Mouse (Mus musculus) thymus, postnatal 10 days (tissue): ENCODE results near the gene Tas2r118.

Experiments
- DNase-seq, 2 experiments: peaks; one replicate each; pipeline ENCODE4 v3.0.0; 2021; ENCODE audit warnings: low spot score in 2 of 2

The Tas2r118 gene

DNA sequence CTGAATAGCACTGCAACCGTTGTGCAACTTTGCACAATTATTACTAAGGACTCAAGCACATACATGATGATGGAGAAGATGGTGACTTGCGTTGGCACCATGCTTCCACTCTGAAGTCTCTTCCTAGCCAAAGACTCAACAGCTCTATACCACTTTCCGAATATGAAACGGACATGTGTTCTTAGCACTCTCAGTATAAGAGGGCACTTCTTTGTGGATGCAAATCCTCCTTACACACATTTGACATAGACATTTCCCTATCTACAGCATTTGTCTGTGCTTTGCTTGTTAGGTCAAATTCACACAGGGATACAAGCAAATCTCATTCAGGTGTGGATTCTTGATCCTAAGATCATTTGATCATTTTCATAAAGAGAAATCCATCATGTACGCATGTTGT, at the start of gene Tas2r118:
TSS of gene Tas2r118 (minus strand) at position 101 of the 400 bp plus-strand sequence.
- no peak for DNase-seq

DNA sequence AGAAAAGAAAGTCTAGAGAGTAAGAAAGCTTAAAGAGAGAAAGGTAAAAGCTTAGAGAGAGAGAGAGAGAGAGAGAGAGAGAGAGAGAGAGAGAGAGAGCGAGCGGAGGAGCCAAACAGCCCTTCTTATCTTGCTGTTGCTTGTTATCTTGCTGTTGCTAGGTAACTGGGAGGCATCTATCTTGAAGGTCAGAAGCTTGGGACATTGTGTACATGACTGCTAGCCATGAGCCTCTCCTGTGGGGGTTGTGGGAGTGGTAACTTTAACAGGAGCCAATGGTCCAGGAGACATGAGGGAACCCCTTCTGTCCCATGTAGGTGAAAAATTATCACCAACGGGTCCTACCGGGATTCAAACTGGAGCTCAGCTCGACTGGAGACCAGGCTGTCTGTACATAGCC, 48.5 kb upstream of the Tas2r118 start:
- no peak for DNase-seq

DNA sequence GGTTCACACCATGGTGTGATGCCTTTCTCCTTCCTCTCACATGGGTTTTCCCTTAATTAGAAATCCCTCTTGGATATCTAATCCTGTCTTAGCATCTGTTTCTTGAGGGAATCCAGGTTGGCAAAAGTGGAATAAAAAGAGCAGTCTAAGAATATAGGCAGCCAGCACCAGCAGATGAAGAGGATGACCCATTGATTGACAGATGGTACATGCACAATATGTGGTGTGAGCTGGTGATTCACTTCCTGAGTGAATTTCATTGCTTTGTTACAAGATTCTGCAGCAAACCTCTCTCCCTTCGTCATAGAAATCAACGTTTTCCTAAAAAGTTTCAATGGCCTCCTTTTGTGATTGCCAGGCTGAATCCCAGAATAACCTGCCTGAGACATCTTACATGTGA, 23.4 kb upstream of the Tas2r118 start:
- DNase-seq, result no peak

DNA sequence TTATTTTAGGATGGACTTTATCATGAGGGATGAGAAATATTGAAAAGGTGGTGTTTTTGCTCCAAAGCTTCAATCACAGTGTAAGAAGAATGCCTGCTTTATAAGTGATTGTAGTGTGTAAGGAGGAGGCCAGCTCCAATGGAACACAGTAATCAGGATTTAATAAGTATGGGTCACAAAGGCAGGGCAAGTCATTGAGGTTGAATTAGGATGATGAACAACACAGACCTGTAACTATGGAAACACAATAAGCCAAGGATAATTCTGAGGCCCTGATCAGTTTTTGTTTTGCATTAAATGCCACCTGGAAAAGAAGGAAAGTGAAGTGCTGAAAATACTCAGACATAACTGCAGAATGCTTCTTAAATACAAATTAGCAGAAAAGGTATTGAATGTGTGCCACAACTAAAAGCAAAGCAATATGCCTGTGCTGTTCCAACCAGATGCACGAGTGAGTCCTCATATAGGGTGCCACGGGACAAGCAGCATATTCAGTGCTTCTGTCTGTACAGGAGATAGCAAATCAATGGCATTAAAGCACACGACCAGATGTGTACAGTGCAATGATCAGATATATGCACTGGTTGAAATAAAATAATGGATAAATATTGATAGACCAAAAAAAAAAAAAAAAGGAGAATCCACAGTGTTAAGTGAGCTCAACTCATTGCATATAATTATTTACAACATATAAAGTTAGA, 21.0 kb upstream of the Tas2r118 start:
- DNase-seq, result no peak

DNA sequence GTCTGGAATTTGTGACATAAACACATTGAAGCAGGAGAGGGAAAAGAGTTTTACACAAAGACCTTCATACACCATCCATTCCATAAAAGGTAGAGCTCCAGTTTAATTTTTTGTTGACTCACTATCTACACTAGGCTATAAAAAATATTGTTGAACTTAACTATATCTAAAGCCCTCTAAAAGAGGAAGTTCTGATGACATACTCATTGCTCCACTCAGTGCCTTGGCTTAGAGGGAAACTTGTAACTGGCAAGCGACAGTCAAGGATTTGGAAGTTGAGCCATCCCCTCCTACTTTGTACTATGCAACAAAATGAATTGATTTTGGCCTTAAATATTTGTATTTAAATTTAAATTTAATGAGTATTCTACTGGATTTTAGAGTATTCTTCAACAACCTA, 16.4 kb upstream of the Tas2r118 start:
- no peak for DNase-seq

DNA sequence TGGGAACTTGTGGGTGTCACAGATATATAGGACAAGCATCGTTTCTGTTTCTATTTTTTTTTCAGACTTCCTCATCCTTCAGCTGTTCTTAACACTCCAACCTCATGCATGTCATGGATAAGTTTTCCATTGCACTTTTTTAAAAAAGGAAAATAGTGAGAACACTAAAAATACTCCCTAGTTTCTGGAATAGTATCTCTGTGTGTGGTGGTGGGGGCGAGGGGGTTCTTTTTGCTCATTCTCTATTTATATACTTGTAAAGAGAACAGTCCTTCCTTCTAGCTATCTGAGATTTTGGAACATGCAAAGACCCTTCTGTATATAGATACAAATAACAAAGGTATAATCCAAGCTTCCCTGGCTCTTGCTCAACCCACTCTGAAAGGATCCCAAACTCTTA, 2.9 kb downstream of the Tas2r118 start:
- DNase-seq, result no peak

DNA sequence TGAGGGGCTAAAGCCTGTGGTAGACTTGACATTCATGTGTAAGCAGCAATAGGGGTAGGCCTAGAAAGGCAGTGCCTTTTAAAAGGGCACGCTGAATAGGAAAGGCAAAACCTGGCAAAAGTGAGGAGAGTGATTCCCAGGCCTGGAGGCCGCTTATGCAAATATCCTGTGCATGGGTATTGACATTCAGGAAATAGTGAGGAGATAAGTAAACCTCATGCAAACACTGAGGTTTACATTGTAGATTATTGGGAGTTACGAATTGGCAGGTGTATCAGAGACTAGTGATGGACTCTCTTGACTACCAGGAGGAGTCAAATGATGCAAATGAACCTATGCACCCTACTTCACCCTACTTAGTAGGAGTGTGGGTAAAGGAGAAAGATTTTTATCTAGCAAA, 3.9 kb downstream of the Tas2r118 start:
- DNase-seq, result no peak

DNA sequence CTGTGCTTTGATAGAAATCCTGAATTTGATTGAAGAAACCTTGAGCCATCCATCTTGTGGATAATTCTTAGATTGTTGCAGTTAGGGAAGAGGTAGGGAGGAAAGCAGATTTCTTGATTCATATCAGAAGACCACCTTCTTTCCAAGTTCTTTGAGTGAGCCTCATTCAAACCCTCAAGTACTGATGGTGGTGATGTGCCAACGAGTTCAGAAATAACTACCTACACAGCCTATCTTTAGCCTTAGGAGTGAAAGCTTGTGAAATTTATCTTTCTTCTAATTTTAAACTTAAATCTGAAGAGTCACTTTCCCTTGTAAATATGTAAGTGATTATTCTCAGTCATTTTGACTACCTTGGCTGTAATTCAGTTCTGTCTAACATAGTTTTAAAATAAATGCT, 6.1 kb downstream of the Tas2r118 start:
- no peak for DNase-seq

DNA sequence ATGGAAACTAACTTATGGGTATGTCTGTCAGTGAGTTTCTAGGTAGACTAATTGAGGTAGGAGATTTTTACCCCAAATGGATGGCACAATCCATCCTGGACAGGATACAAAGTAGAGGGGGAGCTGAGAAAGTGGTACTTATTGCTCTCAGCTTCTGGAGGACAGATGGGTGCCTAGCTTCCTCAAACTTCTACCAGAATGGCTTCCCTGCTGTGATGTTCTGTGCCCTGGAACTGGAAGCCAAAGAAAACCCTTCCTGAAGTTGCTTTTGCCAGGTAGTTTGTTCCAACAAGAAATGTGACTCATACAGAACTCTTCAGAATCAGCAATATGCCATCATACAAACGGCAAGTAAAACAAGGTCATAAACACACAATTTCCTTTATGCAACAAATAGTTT, 29.1 kb downstream of the Tas2r118 start:
- DNase-seq, result no peak

DNA sequence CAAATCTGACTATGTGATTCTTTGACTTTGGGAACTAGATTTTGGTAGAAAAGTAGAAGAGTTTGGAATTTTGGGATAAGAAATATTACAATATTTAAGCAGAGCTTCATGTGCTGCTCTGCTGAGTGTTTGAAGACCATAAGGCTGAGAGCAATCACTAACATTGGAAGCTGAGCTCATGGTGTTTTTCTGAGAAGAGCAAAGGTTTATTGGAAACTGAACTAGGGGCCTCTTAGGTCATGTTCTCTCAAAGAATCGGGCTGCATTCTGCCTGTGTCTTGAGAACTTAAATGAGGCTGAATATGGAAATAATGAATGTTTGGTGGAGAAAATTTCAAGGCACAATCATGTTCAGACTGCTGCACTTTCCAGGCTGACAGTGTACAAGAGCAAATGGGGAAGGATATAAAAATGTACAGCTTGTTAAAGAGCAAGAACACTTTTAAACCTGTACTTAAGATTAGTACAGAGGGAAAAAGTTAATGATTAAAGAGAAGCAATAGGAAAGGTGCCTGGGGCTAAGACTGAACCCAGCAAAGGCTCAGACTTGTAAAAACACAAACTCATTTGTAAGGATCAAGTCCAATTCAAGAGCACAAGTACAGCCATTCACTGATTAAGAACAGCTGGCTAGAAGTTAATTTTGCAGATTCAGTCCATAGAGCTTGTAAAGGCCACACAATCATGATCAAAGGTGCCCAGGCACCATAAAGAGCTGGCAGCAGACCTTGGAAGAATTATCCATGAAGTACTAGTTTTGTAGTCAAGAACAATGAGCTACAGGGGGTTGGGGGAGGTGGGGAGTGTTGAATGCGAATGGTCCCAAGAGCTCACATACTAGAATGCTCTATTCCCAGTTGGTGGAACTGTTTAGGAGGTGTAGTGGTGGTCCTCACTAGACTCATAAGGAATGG, 31.0 kb downstream of the Tas2r118 start:
- no peak for DNase-seq

DNA sequence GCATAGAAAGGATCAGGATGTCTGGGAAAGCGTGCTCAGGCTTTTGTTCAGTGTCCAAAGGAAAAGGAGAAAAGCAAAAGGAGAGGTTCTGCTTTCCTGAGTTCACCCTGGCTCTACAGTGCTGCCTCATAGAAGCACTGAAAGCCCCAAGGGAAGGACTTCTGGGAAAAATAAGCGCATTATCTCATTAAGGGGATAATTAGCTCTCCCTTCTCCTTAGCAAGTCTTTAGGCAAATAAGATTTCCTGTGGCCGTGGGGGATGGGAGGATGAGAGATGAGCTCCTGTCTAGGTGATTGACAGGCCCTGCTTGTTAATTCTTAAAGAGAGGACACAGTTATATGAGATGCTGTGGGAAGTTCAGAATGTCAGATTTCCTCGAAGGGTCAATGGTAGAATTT, 33.4 kb downstream of the Tas2r118 start:
- DNase-seq, result no peak

DNA sequence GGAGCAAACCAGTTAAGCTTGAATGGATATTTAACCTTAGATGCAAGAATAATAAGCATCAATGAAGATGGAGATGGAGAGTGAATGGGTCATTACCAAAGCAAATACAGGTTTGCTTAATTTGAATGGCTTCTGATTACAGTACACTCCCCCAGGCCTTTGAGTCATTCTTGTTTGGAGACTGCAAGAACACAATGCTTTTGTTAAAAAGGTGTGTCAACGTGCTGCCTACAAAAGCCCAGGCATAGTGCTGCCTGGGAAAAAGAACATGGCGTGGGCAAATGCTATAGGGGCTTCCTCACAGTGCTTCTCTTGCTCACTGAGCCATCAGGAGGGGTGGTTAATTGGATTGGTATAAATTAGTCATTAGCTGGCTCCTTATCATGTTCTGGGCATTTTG, 46.1 kb downstream of the Tas2r118 start:
- no peak for DNase-seq
